Mouse (Mus musculus) CH12.LX (cell line): Measurements from ENCODE around the gene Rictor. TPM values are rescaled to one million over a fixed set of nuclear protein-coding genes. Genes with fewer than 3 reads are reported as not detected.

Source experiments
- DNase-seq: peaks from one replicate; pipeline ENCODE4 v3.0.0-alpha.2; 2013; ENCODE audit errors: extremely low read depth
- H3K27ac ChIP-seq: 2 replicates; pipeline ENCODE4 v1.5.1; 2012; ENCODE audit warnings: low read depth, mild to moderate bottlenecking, control low read depth, moderate library complexity; ENCODE audit not compliant: insufficient read depth
- H3K27me3 ChIP-seq: replicated peaks from 2 replicates; pipeline ENCODE3; 2012; ENCODE audit warnings: inconsistent platforms
- H3K36me3 ChIP-seq, 2 experiments: replicated peaks in 1 of 2; 2 replicates each; pipeline versions ENCODE3 to v1.6.1; 2012; ENCODE audit warnings: inconsistent platforms in 1 of 2, low read length in 1 of 2, mild to moderate bottlenecking in 1 of 2, mixed read lengths in 1 of 2, moderate library complexity in 1 of 2; ENCODE audit not compliant: control insufficient read depth in 1 of 2, insufficient read depth in 1 of 2
- H3K4me1 ChIP-seq, 2 experiments: 2 replicates each; pipeline ENCODE4 v1.6.1; 2012; ENCODE audit warnings: inconsistent platforms in 1 of 2, moderate library complexity in 1 of 2; ENCODE audit not compliant: insufficient read depth in 2 of 2, control insufficient read depth in 1 of 2
- H3K4me2 ChIP-seq: 2 replicates; pipeline ENCODE4 v1.6.1; 2012; ENCODE audit warnings: low read depth, mild to moderate bottlenecking, control low read depth; ENCODE audit not compliant: poor library complexity, insufficient read depth, severe bottlenecking
- H3K4me3 ChIP-seq, 3 experiments: fragments of 150-350 bp in 1 of 3; sonication (generic) in 1 of 3; replicated peaks in 1 of 3; 2 replicates each; pipeline versions ENCODE3 to v1.5.1; 2011 to 2012; ENCODE audit warnings: low read depth in 2 of 3, low read length in 2 of 3, mild to moderate bottlenecking in 2 of 3, moderate library complexity in 2 of 3, control low read depth in 1 of 3, improper control_type of control experiment in 1 of 3, inconsistent platforms in 1 of 3, mixed read lengths in 1 of 3; ENCODE audit not compliant: poor library complexity in 1 of 3
- H3K79me2 ChIP-seq: replicated peaks from 2 replicates; pipeline ENCODE4 v1.6.1; 2012; ENCODE audit warnings: mild to moderate bottlenecking, moderate library complexity; ENCODE audit not compliant: control insufficient read depth, poor library complexity, insufficient read depth, severe bottlenecking; ENCODE audit errors: extremely low read depth
- H3K9ac ChIP-seq: 2 replicates; pipeline ENCODE4 v1.6.1; 2012; ENCODE audit warnings: low read depth, mild to moderate bottlenecking, control low read depth, moderate library complexity; ENCODE audit not compliant: insufficient read depth
- H3K9me3 ChIP-seq: replicated peaks from 2 replicates; pipeline ENCODE3; 2012; ENCODE audit warnings: low read length, inconsistent platforms, mixed read lengths
- BHLHE40 ChIP-seq: IDR thresholded peaks from 2 replicates; pipeline ENCODE4 v1.6.1; 2011; ENCODE audit warnings: mild to moderate bottlenecking, low read depth, low read length, improper control_type of control experiment
- EP300 ChIP-seq: IDR thresholded peaks from 2 replicates; pipeline ENCODE4 v1.6.1; 2011; ENCODE audit warnings: low read length, improper control_type of control experiment
- JUN ChIP-seq: IDR thresholded peaks from 2 replicates; pipeline ENCODE4 v1.6.1; 2011; ENCODE audit warnings: low read depth, mild to moderate bottlenecking, low read length, improper control_type of control experiment, moderate library complexity; ENCODE audit not compliant: insufficient read depth
- JUND ChIP-seq: conservative IDR thresholded peaks from 2 replicates; pipeline ENCODE4 v1.6.1; 2011; ENCODE audit warnings: low read depth, low read length, improper control_type of control experiment
- KAT2A ChIP-seq: IDR thresholded peaks from 2 replicates; pipeline ENCODE4 v1.6.1; 2012; ENCODE audit warnings: low read length, improper control_type of control experiment, inconsistent platforms; ENCODE audit not compliant: insufficient replicate concordance
- MAFK ChIP-seq: IDR thresholded peaks from 2 replicates; pipeline ENCODE4 v1.6.1; 2011; ENCODE audit warnings: low read length, improper control_type of control experiment; ENCODE audit not compliant: insufficient replicate concordance
- MEF2A ChIP-seq: IDR thresholded peaks from 2 replicates; pipeline ENCODE4 v1.6.1; 2014; ENCODE audit warnings: low read depth, mild to moderate bottlenecking, inconsistent platforms, low read length, improper control_type of control experiment, borderline replicate concordance
- MXI1 ChIP-seq: IDR thresholded peaks from 2 replicates; pipeline ENCODE4 v1.6.1; 2011; ENCODE audit warnings: mild to moderate bottlenecking, low read depth, low read length, improper control_type of control experiment
- MYC ChIP-seq: IDR thresholded peaks from 2 replicates; pipeline ENCODE4 v1.6.1; 2011; ENCODE audit warnings: low read depth, mild to moderate bottlenecking, improper control_type of control experiment, low read length
- NELFE ChIP-seq: IDR thresholded peaks from 2 replicates; pipeline ENCODE4 v1.6.1; 2011; ENCODE audit warnings: low read depth, low read length, improper control_type of control experiment
- NRF1 ChIP-seq: IDR thresholded peaks from 2 replicates; pipeline ENCODE4 v1.6.1; 2014; ENCODE audit warnings: low read depth, mild to moderate bottlenecking, inconsistent platforms, low read length, improper control_type of control experiment, moderate library complexity
- SMC3 ChIP-seq: IDR thresholded peaks from 2 replicates; pipeline ENCODE4 v1.6.1; 2011; ENCODE audit warnings: low read depth, low read length, improper control_type of control experiment
- ZC3H11A ChIP-seq: IDR thresholded peaks from 2 replicates; pipeline ENCODE4 v1.6.1; 2012; ENCODE audit warnings: low read depth, mild to moderate bottlenecking, inconsistent platforms, low read length, improper control_type of control experiment
- ZMIZ1 ChIP-seq: IDR thresholded peaks from 2 replicates; pipeline ENCODE4 v1.6.1; 2012; ENCODE audit warnings: low read depth, mild to moderate bottlenecking, inconsistent platforms, low read length, improper control_type of control experiment
- dilution Hi-C: fragments of 300-500 bp; cut with MboI; formaldehyde crosslinking; loops from 2 replicates; pipeline ENCODE4 v1.14.3; 2020; ENCODE audit warnings: low sequenced_read_pairs; ENCODE audit not compliant: extremely low pct_unique_long_range_greater_than_20kb, extremely low pct_ligation_motif_present
- in situ Hi-C: fragments of 300-500 bp; cut with MboI; formaldehyde crosslinking; loops from 3 replicates; pipeline ENCODE4 v1.14.3; 2019; ENCODE audit warnings: low sequenced_read_pairs, low pct_ligation_motif_present, low pct_unique_long_range_greater_than_20kb, mixed read lengths
- polyA plus RNA-seq: library from polyadenylated mRNA; unstranded; fragments of >175 nt; gene quantifications from 2 replicates; pipeline ENCODE4 v1.2.1, GENCODE M21; 2012; ENCODE audit warnings: low read depth; ENCODE audit not compliant: insufficient read length
- total RNA-seq, 2 experiments: library from RNA; depleted of rRNA; stranded (reverse); fragments of 300-350 nt in 1 of 2; fragments of >200 nt in 1 of 2; gene quantifications; 2 replicates each; pipeline ENCODE4 v1.2.3; 2012 to 2014

Rictor gene
- total and polyA plus RNA-seq, 3 experiments, result 7.1 to 8.0 (median 7.4) TPM

DNA sequence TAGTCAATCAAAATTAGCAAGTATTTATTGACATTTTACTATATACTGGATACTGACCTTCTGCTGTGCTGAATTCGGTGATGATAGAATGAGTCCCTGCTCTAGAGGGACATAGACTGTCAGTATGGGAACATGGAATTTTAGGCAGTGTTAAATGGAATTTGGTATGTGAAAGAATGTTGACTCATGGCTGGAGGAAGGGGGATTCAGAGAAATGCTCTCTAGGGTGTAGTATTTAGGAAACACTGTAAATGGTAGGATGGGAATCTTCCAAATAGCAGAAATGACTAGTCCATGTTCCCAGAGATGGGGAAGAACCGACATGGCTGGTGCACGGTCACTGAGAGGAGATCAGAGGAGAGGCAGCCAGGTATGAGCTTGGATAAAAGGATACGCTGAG, 13.6 kb downstream of the Rictor start:
- Histone ChIP-seq H3K79me2 (peaks cover 15% of the 10 kb centered on the region), H3K4me3 (no peak overlapping the region), H3K4me2 (no peak overlapping the region), H3K9me3 (peaks cover 3% of the 10 kb centered on the region), H3K27me3 (no peaks in the 10 kb centered on the region), H3K36me3 (peaks cover 0 to 17% of the 10 kb centered on the region in 2 experiments), H3K27ac (no peak overlapping the region), H3K4me1 (peaks cover 0 to 11% of the 10 kb centered on the region in 2 experiments; a peak in 1 of 4 replicates), H3K9ac (no peak overlapping the region)
- dilution Hi-C loops (no loop called here), in situ Hi-C loops (no loop called here)
- no peak for DNase-seq
- no peak for TF ChIP-seq MEF2A
- no peak for TF ChIP-seq EP300
- no peak for TF ChIP-seq ZMIZ1
- TF ChIP-seq MAFK, result no peak

DNA sequence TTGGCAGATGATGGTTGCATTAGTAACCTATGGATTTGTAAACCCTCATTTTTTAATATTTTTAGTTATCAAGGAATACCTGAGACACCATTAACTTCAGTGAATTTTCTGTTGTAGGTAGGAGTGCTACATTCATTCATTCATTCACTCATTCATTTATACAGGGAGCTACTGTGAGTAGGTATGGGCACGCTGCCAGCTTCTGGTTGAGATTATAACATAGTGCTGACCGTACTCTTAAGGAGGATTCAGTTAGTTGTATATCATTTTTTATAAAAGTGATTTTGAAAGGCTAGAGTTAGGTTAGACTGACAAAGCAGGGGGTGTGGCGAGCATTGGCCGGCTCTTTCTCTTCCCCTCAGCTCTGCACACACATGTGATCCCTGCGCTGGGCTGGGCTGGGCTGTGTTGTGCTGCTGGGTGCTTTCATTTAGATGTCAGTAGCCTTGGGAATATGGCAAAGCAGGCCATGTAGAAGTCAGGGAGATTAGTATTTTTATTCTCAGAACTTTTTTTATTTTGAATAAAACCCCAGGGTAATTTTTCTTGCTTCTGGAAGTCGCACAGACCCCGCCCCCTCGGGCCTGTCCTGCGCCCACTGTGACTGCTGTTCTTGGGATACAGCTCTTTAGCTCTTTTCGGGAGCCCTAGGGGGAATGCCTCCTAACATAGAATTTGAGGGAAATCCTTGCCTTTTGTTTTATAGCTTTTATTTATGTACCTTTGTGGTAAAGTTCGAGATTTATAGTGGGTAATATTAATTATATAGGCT, 14.4 kb downstream of the Rictor start:
- H3K27me3 ChIP-seq, result no peaks in the 10 kb centered on the region
- peaks cover 0 to 11% of the 10 kb centered on the region in 2 experiments; a peak in 1 of 4 replicates for H3K4me1 ChIP-seq
- dilution Hi-C loops, result no loop called here
- in situ Hi-C loops, result no loop called here
- no peak for DNase-seq
- H3K36me3 ChIP-seq, result peaks cover 0 to 14% of the 10 kb centered on the region in 2 experiments
- H3K79me2 ChIP-seq, result peaks cover 19% of the 10 kb centered on the region
- peaks cover 3% of the 10 kb centered on the region for H3K9me3 ChIP-seq
- H3K4me3 ChIP-seq, result no peak overlapping the region
- no peak for TF ChIP-seq JUN
- TF ChIP-seq MYC, result no peak
- TF ChIP-seq NELFE, result no peak
- no peak for TF ChIP-seq MXI1
- no peak for TF ChIP-seq KAT2A
- no peak for TF ChIP-seq SMC3
- no peak for TF ChIP-seq JUND
- TF ChIP-seq NRF1, result no peak
- no peak for TF ChIP-seq BHLHE40
- TF ChIP-seq ZC3H11A, result no peak
- no peak for TF ChIP-seq EP300
- no peak overlapping the region for H3K4me2 ChIP-seq
- no peak overlapping the region for H3K9ac ChIP-seq
- no peak overlapping the region for H3K27ac ChIP-seq
